Mouse (Mus musculus) forebrain, postnatal 0 days (tissue): ENCODE measurements at regions not wholly inside any gene's neighbourhood (a gene's known extent, or its start where the extent isn't known, plus 50 kb on each side); places are given as distances from the start of the nearest gene placed in this dataset.
A peak's percentile ranks its signal among the peaks of the same experiment; 100 is the strongest.

Experiments
- ATAC-seq: fragments of 200-750 bp; cut with Nextera tagmentation; 2 replicates; pipeline ENCODE4 v1.8.0; 2017; ENCODE audit warnings: mild to moderate bottlenecking, moderate library complexity
- DNase-seq: peaks from one replicate; pipeline ENCODE4 v3.0.0-alpha.2; 2015
- H3K27ac ChIP-seq: fragments of 300-500 bp; sonication (generic); 2 replicates; pipeline ENCODE4 v1.5.1; 2014; ENCODE audit warnings: low read depth, mild to moderate bottlenecking, antibody characterized with exemption, low read length, moderate library complexity, mixed read lengths
- H3K27me3 ChIP-seq: fragments of 300-500 bp; sonication (generic); 2 replicates; pipeline ENCODE4 v1.6.1; 2014; ENCODE audit warnings: mild to moderate bottlenecking, low read length, mixed read lengths; ENCODE audit not compliant: insufficient read depth
- H3K36me3 ChIP-seq: fragments of 300-500 bp; sonication (generic); 2 replicates; pipeline ENCODE4 v1.6.1; 2014; ENCODE audit warnings: mild to moderate bottlenecking, moderate library complexity; ENCODE audit not compliant: insufficient read depth
- H3K4me1 ChIP-seq: fragments of 300-500 bp; sonication (generic); 2 replicates; pipeline ENCODE4 v1.6.1; 2014; ENCODE audit warnings: antibody characterized with exemption; ENCODE audit not compliant: insufficient read depth
- H3K4me2 ChIP-seq: fragments of 300-500 bp; sonication (generic); 2 replicates; pipeline ENCODE4 v1.6.1; 2014; ENCODE audit warnings: low read depth, mild to moderate bottlenecking, moderate library complexity
- H3K4me3 ChIP-seq: fragments of 300-500 bp; sonication (generic); 2 replicates; pipeline ENCODE4 v1.5.1; 2014; ENCODE audit warnings: low read depth, low read length, mixed read lengths
- H3K9ac ChIP-seq: fragments of 300-500 bp; sonication (generic); 2 replicates; pipeline ENCODE4 v1.6.1; 2014; ENCODE audit warnings: mild to moderate bottlenecking
- H3K9me3 ChIP-seq: fragments of 300-500 bp; sonication (generic); 2 replicates; pipeline ENCODE4 v1.6.1; 2016; ENCODE audit warnings: low read length
- CTCF ChIP-seq: sonication (generic); IDR thresholded peaks from 2 replicates; pipeline ENCODE4 v1.5.1; 2016; ENCODE audit warnings: antibody characterized with exemption, control low read depth, low read depth
- WGBS: fragments of 180-500 bp; shearing (Covaris S2); extraction: QIAGEN DNeasy Blood & Tissue Kit; methylation state at CpG from one replicate; pipeline ENCODE4 v1.1.7; 2014; 5-methylcytosine and 5-hydroxymethylcytosine counted together

DNA sequence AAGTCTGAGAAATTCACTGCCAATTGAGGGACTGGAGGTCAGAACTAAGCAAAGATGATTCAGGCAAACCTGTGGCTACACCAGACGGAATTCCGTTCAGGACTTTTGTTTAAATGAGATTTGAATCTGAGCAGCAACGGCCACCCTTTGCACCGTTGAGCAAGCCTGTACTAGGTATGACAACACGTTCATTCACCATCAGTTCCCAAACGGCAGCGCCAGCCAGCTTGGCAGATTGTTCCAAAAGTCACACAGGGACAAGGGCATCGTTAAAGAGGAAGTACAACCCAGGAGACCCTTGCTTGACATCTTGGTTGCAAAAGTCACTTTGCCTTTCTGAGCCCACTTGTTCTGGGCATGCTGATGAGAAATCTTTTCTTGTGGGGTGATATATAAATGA, 233.5 kb downstream of the Foxo1 start:
- TF ChIP-seq CTCF, result no peak
- Histone ChIP-seq H3K36me3 (no peaks in the 10 kb centered on the region), H3K27me3 (no peaks in the 10 kb centered on the region), H3K9ac (no peak overlapping the region), H3K9me3 (no peaks in the 10 kb centered on the region), H3K4me1 (no peaks in the 10 kb centered on the region), H3K4me3 (no peak overlapping the region), H3K4me2 (no peak overlapping the region), H3K27ac (no peak overlapping the region)
- ATAC-seq (no peak), DNase-seq (no peak)
- whole genome bisulfite sequencing, result 69% methylated on average over 8 of the region's 8 CpGs

- no peak for DNase-seq
Observed at GRCm38 (mm10) chr3:52500026-52500425, 231.9 kb downstream of the Foxo1 start.

DNA sequence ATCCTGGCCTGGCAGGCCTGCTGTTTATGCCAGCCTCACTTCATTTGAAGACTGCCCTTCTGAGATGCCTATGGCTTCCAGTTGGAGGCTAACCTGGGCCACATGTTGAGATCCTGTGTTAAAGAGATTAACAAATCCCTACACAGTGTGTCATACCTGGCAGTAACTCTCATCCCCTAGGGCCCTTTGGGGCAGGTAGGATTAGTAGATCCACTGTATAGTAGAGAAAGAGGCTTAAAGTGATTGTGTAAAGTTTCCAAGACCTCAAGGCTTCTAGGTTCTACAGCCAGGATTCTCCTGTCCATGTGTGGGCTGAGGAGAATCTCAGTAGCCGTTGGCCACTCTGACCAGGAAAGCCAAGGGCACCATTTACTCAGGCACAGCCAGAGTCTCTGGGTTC, 231.4 kb downstream of the Foxo1 start:
- H3K36me3 ChIP-seq, result no peaks in the 10 kb centered on the region
- no peaks in the 10 kb centered on the region for H3K9me3 ChIP-seq
- 93% methylated on average over 1 of the region's 1 CpGs for WGBS
- no peak overlapping the region for H3K4me2 ChIP-seq
- H3K4me3 ChIP-seq, result no peak overlapping the region
- H3K27ac ChIP-seq, result no peak overlapping the region
- DNase-seq, result no peak
- no peak for ATAC-seq
- H3K27me3 ChIP-seq, result no peaks in the 10 kb centered on the region
- H3K4me1 ChIP-seq, result no peaks in the 10 kb centered on the region
- H3K9ac ChIP-seq, result no peak overlapping the region
- TF ChIP-seq CTCF, result no peak

More at GRCm38 (mm10) chr3:52500026-52500425, 231.9 kb downstream of the Foxo1 start:
- no peak for TF ChIP-seq CTCF
- no peak overlapping the region for H3K4me3 ChIP-seq
- H3K4me2 ChIP-seq, result no peak overlapping the region
- no peak overlapping the region for H3K27ac ChIP-seq
- 84% methylated on average over 6 of the region's 6 CpGs for WGBS
- no peaks in the 10 kb centered on the region for H3K4me1 ChIP-seq
- H3K27me3 ChIP-seq, result no peaks in the 10 kb centered on the region
- no peak overlapping the region for H3K9ac ChIP-seq
- H3K36me3 ChIP-seq, result no peaks in the 10 kb centered on the region
- no peak for ATAC-seq
- H3K9me3 ChIP-seq, result no peaks in the 10 kb centered on the region

- Histone ChIP-seq H3K9me3 (no peaks in the 10 kb centered on the region), H3K4me2 (no peak overlapping the region), H3K27me3 (no peaks in the 10 kb centered on the region), H3K27ac (no peak overlapping the region), H3K9ac (no peak overlapping the region), H3K4me1 (no peaks in the 10 kb centered on the region), H3K36me3 (no peaks in the 10 kb centered on the region), H3K4me3 (no peak overlapping the region)
- no peak for TF ChIP-seq CTCF
- ATAC-seq, result peak; percentile 70
- 79% methylated on average over 15 of the region's 15 CpGs for WGBS
- no peak for DNase-seq
Observed at GRCm38 (mm10) chr3:52498506-52499228, 230.5 kb downstream of the Foxo1 start.

GRCm38 (mm10) chr3:52496965-52497364, 228.8 kb downstream of the Foxo1 start:
- H3K27me3 ChIP-seq, result no peaks in the 10 kb centered on the region
- H3K27ac ChIP-seq, result no peak overlapping the region
- H3K9ac ChIP-seq, result no peak overlapping the region
- no peaks in the 10 kb centered on the region for H3K4me1 ChIP-seq
- WGBS, result 90% methylated on average over 4 of the region's 4 CpGs
- no peaks in the 10 kb centered on the region for H3K36me3 ChIP-seq
- H3K4me3 ChIP-seq, result no peak overlapping the region
- no peak overlapping the region for H3K4me2 ChIP-seq
- H3K9me3 ChIP-seq, result no peaks in the 10 kb centered on the region
- TF ChIP-seq CTCF, result no peak
- no peak for DNase-seq
- ATAC-seq, result no peak

DNA sequence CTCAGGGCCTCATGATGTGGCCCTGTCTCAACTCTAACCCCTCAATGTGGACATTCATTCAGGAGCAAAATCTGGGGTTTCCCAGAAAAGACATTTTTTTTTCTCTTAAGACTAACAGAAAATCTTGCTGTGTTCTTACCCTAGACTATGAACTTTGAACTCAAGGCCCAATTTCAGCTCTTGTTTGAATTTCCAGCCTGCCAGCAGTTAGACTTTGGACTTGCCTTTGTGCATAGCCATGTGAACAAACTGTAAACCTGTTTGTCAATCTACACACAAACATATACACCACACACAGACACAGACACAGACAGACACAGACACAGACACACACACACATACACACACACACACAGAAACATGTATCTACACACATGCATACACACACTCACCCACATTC, 227.3 kb downstream of the Foxo1 start:
- Histone ChIP-seq H3K4me2 (no peak overlapping the region), H3K9me3 (no peaks in the 10 kb centered on the region), H3K9ac (no peak overlapping the region), H3K4me3 (no peak overlapping the region), H3K4me1 (no peaks in the 10 kb centered on the region), H3K36me3 (no peaks in the 10 kb centered on the region), H3K27ac (no peak overlapping the region), H3K27me3 (no peaks in the 10 kb centered on the region)
- DNase-seq (no peak), ATAC-seq (no peak)
- TF ChIP-seq CTCF, result no peak

DNA sequence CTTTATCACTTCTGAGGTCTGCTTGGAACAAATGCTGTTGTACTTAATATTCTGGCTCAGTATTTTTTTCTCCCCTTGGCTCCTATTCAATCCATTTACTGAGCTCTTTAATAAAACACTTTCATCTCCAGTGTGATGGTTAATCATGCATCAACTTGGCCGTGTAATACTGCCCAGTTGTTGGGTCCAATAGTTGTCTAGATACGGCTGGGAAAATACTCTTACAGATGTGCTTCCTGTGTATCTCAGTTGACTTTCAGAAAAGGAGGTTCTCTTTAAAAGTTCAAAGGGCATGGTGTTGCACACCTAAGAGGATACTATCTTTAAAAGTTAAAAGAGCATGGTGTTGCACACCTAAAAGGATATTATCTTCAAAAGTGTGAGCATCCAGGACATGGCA, 226.8 kb downstream of the Foxo1 start:
- no peak overlapping the region for H3K27ac ChIP-seq
- no peak overlapping the region for H3K9ac ChIP-seq
- no peak for TF ChIP-seq CTCF
- WGBS, result 40% methylated on average over 2 of the region's 2 CpGs
- H3K4me1 ChIP-seq, result no peaks in the 10 kb centered on the region
- H3K4me3 ChIP-seq, result no peak overlapping the region
- ATAC-seq (no peak), DNase-seq (no peak)
- no peaks in the 10 kb centered on the region for H3K36me3 ChIP-seq
- H3K9me3 ChIP-seq, result no peaks in the 10 kb centered on the region
- no peaks in the 10 kb centered on the region for H3K27me3 ChIP-seq
- H3K4me2 ChIP-seq, result no peak overlapping the region
